Mouse (Mus musculus) midbrain, embryonic 16.5 days (tissue): ENCODE results near the gene Borcs7. TPM values are rescaled to one million over a fixed set of nuclear protein-coding genes. Genes with fewer than 3 reads are reported as not detected.

Experiments
- ATAC-seq: fragments of 200-750 bp; cut with Nextera tagmentation; 2 replicates; pipeline ENCODE4 v1.8.0; 2017; ENCODE audit warnings: moderate TSS enrichment
- H3K27ac ChIP-seq: fragments of 300-500 bp; sonication (generic); 2 replicates; pipeline ENCODE4 v1.5.1; 2014; ENCODE audit warnings: mild to moderate bottlenecking, low read length, mixed read lengths
- H3K27me3 ChIP-seq: fragments of 300-500 bp; sonication (generic); 2 replicates; pipeline ENCODE4 v1.6.1; 2014; ENCODE audit warnings: low read depth, low read length, mixed read lengths; ENCODE audit not compliant: control insufficient read depth, insufficient read depth
- H3K36me3 ChIP-seq: fragments of 300-500 bp; sonication (generic); 2 replicates; pipeline ENCODE4 v1.6.1; 2014; ENCODE audit warnings: mild to moderate bottlenecking, low read length, moderate library complexity, mixed read lengths; ENCODE audit not compliant: control insufficient read depth, insufficient read depth
- H3K4me1 ChIP-seq: fragments of 300-500 bp; sonication (generic); 2 replicates; pipeline ENCODE4 v1.6.1; 2014; ENCODE audit warnings: mild to moderate bottlenecking, low read length, mixed read lengths; ENCODE audit not compliant: control insufficient read depth, insufficient read depth
- H3K4me2 ChIP-seq: fragments of 300-500 bp; sonication (generic); 2 replicates; pipeline ENCODE4 v1.6.1; 2014; ENCODE audit warnings: mild to moderate bottlenecking, low read length, mixed read lengths
- H3K4me3 ChIP-seq: fragments of 300-500 bp; sonication (generic); 2 replicates; pipeline ENCODE4 v1.5.1; 2014; ENCODE audit warnings: low read depth, mild to moderate bottlenecking, low read length, moderate library complexity, mixed read lengths
- H3K9ac ChIP-seq: fragments of 300-500 bp; sonication (generic); 2 replicates; pipeline ENCODE4 v1.6.1; 2014; ENCODE audit warnings: low read depth, low read length, mixed read lengths
- H3K9me3 ChIP-seq: fragments of 300-500 bp; sonication (generic); replicated peaks from 2 replicates; pipeline ENCODE4 v1.6.1; 2014; ENCODE audit warnings: mild to moderate bottlenecking, low read length, mixed read lengths; ENCODE audit not compliant: control insufficient read depth, poor library complexity, severe bottlenecking
- WGBS: fragments of 180-500 bp; shearing (Covaris S2); extraction: QIAGEN DNeasy Blood & Tissue Kit; methylation state at CpG from one replicate; pipeline ENCODE4 v1.1.7; 2014; 5-methylcytosine and 5-hydroxymethylcytosine counted together
- polyA plus RNA-seq: library from polyadenylated mRNA; unstranded; fragments of >200 nt; fragmentation: Nextera tagmentation; extraction: Ambion mirVana; gene quantifications from 2 replicates; pipeline ENCODE4 v1.2.1, GENCODE M21; 2015

Gene Borcs7
- polyA plus RNA-seq = 24.6 and 27.6 TPM in 2 replicates

DNA sequence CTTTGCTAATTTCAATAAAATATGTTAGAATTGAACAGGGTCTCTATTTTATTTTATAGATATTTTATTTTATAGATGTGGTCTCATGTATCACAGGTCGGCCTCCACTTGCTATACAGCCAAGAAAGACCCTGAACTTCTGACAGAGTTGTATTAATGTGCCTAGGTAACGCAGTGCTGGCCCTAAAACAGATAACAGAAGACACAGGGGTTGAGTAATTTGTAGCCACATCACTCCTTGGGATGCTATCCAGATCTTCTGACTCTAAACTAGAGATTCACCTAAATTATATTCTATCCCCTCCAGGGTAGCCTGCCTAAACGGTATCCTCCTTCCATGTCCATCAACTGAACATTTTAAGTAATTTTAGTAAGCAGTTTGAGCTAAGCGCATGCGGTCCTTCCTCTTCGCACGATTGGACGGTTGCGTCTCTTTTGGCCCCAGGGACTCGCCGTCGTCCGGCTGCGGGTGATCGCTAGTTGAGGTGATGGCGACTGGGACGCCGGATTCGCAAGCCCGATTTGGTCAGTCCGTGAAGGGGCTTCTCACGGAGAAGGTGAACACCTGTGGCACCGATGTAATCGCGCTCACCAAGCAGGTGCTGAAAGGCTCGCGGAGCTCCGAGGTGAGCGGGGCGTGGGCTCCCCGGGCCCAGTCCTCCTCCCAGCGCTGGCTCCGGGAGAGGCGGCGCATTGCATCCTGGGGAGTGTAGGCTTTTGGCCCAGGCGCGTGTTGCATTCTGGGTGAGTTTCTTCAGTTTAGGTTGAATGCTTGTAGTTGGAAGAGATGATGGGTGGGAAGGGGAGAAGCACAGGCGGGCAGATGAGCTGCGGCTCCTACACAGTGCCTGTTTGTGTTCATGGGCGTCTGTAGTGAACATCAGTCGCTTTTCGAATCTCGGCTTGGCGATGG lies at the start of gene Borcs7:
Borcs7 (plus strand) TSS at position 447 of the 913 bp plus-strand sequence.
- H3K4me2 ChIP-seq = peak within 1 kb of the TSS; percentile 56
- no peaks in the 10 kb centered on the region for H3K9me3 ChIP-seq
- H3K36me3 ChIP-seq = no peaks in the 10 kb centered on the region
- H3K27ac ChIP-seq = peak within 1 kb of the TSS; percentile 95
- peaks cover 10% of the 10 kb centered on the region; the same call in 1 of the 2 replicates for H3K4me1 ChIP-seq
- 3% methylated on average over 44 of the region's 44 CpGs for WGBS
- no peaks in the 10 kb centered on the region for H3K27me3 ChIP-seq
- peak within 1 kb of the TSS; percentile 92 for H3K9ac ChIP-seq
- peak within 1 kb of the TSS; percentile 71 for H3K4me3 ChIP-seq
- ATAC-seq = peak; percentile 95

DNA sequence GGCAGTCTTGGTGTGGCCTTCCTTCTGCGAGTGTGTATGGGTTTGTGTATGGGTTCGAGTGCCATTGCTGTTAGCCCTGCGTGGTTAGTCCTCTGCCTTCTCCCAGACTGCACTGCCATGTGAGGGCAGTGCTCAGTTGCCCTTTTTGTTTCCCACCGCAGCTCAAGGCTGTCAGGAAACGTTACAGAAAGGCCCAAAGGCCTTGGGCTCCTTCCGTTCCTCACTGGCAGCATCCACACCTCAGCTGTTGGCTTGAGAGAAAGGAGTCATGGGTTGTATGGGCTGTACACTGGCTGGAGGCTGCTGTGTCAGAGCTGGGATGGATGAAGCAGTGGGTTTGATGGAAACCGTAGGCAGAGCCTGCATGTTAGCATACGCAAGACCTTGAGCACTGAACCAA lies 48.9 kb upstream of the Borcs7 start:
- WGBS = 84% methylated on average over 8 of the region's 8 CpGs
- H3K4me3 ChIP-seq = no peak overlapping the region
- H3K4me2 ChIP-seq = no peak overlapping the region
- ATAC-seq = no peak
- H3K27me3 ChIP-seq = no peaks in the 10 kb centered on the region
- H3K9me3 ChIP-seq = no peaks in the 10 kb centered on the region
- no peaks in the 10 kb centered on the region; the same call in 1 of the 2 replicates for H3K36me3 ChIP-seq
- H3K4me1 ChIP-seq = peaks cover 18% of the 10 kb centered on the region
- no peak overlapping the region for H3K27ac ChIP-seq
- no peak overlapping the region for H3K9ac ChIP-seq

DNA sequence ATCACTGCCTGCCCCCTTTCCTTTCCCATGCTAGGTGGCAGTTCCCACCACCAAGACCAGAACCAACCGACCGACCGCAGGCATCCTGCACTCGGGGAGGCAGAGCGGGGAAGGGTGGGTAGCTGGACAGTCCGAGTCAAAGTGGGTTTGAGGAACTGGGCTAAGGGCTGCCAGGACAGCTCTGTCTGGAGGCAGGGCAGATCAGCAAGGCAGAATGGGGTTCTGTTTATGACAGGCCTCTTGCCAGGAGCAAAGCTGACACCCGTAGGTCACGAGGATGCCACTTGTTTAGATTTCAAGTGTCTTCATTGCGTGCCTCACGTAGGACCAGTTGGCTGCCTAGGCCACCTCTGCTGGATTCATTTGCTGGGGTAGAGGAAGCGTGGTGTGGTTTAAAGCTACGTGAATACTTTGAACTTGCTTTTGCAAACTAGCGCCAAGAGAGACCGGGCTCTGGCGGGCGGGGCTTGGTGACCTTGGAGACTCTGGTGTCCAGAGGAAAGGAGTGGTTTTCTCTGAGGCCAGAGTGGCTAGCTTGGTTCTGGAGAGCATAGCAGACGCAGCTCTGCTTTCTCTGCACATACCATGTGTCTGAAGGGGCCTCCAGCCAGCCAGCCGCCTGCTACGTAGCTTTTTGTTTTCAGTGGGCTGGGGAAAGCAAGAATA lies 48.2 kb upstream of the Borcs7 start:
- ATAC-seq = no peak
- H3K36me3 ChIP-seq = no peaks in the 10 kb centered on the region; the same call in 1 of the 2 replicates
- H3K9ac ChIP-seq = 0 out of 2 replicates have a peak overlapping the region, but pooled peaks have one; percentile 13
- H3K4me1 ChIP-seq = peaks cover 18% of the 10 kb centered on the region
- H3K4me3 ChIP-seq = no peak overlapping the region
- WGBS = 65% methylated on average over 19 of the region's 19 CpGs
- H3K27ac ChIP-seq = peak overlapping the region; percentile 23
- peak overlapping the region; percentile 7; the same call in 1 of the 2 replicates for H3K4me2 ChIP-seq
- H3K9me3 ChIP-seq = no peaks in the 10 kb centered on the region
- no peaks in the 10 kb centered on the region for H3K27me3 ChIP-seq

DNA sequence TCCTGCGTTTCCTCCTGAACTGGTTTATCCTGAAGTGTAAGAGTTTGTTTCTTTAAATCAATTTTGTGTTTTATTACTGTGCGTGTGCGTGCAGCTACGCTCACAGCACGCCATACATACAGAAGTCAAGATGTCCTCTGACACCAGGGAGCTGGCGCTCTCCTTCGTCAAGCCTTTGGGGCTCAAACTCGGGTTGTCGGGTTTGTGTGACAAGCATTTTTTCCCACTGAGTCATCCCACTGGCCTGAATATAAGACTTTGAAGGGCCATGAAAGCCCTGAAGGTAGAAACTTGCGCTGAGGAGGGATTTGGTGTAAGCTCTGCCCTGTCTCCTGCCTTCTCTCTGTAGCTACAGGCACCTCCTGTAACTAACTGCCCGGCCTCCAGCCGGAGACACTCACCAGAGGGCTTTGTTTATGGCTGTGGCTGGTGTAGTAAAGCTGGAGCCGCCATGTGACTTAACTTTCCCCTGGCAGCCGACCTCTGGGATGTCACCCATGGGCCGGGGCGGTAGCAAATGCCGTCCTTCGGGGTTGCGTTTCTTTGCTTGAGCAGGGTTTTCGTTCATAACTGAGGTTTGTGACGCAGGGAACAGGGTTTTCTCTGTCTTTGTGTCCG lies 47.5 kb upstream of the Borcs7 start:
- ATAC-seq = no peak

DNA sequence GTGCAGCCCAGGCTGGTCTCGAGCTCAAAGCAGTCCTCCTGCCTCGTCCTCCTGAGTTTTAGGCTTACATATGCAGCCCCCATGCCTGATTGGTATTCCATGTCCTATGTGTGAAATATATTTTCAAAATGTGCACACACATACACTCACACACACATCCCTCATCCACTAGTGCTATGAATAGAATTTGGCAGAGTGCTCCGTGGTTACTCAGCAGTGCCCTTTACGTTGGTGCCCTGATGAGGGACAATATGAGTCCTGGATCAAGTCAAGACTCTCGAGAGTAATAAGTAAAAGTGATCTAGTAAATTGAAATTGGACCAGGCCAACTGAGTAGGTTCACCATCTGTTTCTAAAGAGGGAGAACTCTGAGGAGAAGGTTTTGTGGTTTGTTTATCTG lies 46.5 kb upstream of the Borcs7 start:
- Histone ChIP-seq H3K4me3 (no peak overlapping the region), H3K4me1 (peaks cover 16% of the 10 kb centered on the region), H3K27me3 (no peaks in the 10 kb centered on the region), H3K4me2 (no peak overlapping the region), H3K27ac (no peak overlapping the region), H3K9ac (no peak overlapping the region), H3K9me3 (no peaks in the 10 kb centered on the region), H3K36me3 (no peaks in the 10 kb centered on the region; the same call in 1 of the 2 replicates)
- ATAC-seq = no peak
- 81% methylated on average over 5 of the region's 5 CpGs for WGBS

More for the DNA sequence above, 47.5 kb upstream of the Borcs7 start:
- Histone ChIP-seq H3K4me3 (no peak overlapping the region), H3K9me3 (no peaks in the 10 kb centered on the region), H3K4me2 (no peak overlapping the region), H3K27ac (peak overlapping the region; percentile 23), H3K9ac (no peak overlapping the region), H3K36me3 (no peaks in the 10 kb centered on the region; the same call in 1 of the 2 replicates), H3K27me3 (no peaks in the 10 kb centered on the region), H3K4me1 (peaks cover 16% of the 10 kb centered on the region)
- 67% methylated on average over 22 of the region's 22 CpGs for WGBS

DNA sequence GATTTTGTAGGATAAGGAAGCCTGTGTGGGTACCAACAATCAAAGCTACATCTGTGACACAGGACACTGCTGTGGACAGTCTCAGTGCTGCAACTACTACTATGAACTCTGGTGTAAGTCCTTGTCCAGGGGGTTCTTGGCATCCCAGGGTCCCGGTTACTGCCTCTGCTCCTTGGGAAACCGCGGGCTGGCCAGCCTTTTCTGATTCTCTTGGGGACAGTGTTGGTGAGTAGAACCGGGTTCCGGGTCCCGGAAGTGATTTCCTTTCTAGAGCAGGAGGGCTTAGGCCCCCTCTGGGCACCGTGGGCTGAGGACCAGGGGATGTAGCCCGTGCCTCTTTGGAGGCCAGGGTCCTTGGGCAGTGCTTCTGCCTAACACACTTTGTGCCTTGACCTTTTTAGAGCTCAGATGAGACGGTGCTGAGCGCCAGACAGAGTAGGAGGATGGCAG lies 45.3 kb upstream of the Borcs7 start:
- H3K27ac ChIP-seq = 0 out of 2 replicates have a peak overlapping the region, but pooled peaks have one; percentile 18
- no peak for ATAC-seq
- 77% methylated on average over 10 of the region's 10 CpGs for WGBS
- no peak overlapping the region for H3K4me2 ChIP-seq
- H3K27me3 ChIP-seq = no peaks in the 10 kb centered on the region
- H3K9me3 ChIP-seq = no peaks in the 10 kb centered on the region
- H3K4me1 ChIP-seq = peaks cover 16% of the 10 kb centered on the region
- H3K4me3 ChIP-seq = no peak overlapping the region
- peak overlapping the region; percentile 13; the same call in 1 of the 2 replicates for H3K9ac ChIP-seq
- H3K36me3 ChIP-seq = no peaks in the 10 kb centered on the region; the same call in 1 of the 2 replicates

DNA sequence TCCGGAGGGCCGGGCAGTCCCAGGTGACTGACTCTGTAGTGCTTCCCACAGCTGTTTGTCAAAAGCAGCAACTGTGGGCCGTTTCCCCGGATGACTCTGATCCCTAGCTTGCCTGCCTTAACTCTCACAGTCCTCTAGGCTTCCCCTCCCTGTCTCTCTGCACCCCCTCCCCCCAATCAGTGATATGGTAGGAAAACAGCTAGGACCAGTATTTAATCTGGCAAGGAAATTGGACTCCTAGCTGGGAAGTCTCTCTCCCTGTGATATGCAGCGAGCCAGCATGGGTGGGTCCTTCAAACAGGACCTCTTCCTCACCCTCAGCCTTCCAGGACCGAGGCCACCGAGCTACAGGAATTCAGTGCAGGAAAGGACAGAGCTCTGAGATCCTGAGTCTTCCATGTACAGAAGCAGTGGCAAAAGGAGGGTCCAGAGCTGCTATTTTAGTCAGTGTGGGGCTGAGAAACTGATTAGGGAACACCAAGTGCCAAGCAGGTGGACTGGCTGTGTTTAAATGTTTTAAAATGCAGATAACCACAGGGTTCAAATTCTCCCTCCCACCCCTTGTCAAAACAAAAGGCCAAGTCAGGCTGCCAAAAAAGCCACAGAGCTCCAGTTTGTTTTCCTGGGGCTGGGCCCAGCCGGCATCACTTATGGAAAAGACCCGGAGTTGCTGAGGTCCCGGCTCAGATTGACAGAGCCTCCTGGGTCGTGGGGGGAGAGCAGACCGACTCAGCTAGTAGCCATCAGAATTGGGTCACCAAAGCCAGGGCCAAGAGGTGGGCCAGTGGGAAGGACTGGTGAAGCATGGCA lies 44.7 kb upstream of the Borcs7 start:
- Histone ChIP-seq H3K36me3 (no peaks in the 10 kb centered on the region; the same call in 1 of the 2 replicates), H3K4me1 (peaks cover 16% of the 10 kb centered on the region), H3K27me3 (no peaks in the 10 kb centered on the region), H3K27ac (peak overlapping the region; percentile 39), H3K9ac (peak overlapping the region; percentile 13; the same call in 1 of the 2 replicates), H3K4me2 (no peak overlapping the region), H3K9me3 (no peaks in the 10 kb centered on the region), H3K4me3 (no peak overlapping the region)
- WGBS = 28% methylated on average over 12 of the region's 12 CpGs
- ATAC-seq = no peak

DNA sequence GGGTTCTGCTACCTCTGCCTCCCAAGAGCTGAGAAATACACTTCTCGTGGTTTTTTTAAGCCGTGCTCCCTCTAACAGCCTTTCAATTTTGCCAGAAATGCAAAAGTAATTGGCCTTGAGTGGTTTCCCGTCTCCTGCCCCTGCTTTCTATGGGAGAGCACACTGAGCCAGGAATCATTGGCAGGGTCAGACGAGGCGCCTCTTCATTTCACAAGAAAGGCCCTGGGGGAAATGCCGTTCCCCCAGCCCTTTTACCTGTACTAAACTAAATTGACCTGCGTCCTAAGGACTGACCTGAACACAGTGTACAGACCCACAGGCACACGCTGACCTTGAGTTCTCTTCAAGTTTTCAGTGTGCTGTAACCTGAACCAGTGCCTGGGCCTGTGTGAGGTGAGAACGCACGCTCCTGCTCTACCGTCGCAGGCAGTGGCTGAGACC lies 43.6 kb upstream of the Borcs7 start:
- Histone ChIP-seq H3K9ac (no peak overlapping the region), H3K27me3 (no peaks in the 10 kb centered on the region), H3K4me2 (no peak overlapping the region), H3K4me1 (peaks cover 16% of the 10 kb centered on the region), H3K27ac (0 out of 2 replicates have a peak overlapping the region, but pooled peaks have one; percentile 33), H3K9me3 (no peaks in the 10 kb centered on the region), H3K4me3 (no peak overlapping the region), H3K36me3 (no peaks in the 10 kb centered on the region; the same call in 1 of the 2 replicates)
- ATAC-seq = no peak
- WGBS = 85% methylated on average over 12 of the region's 12 CpGs
